Mouse (Mus musculus): ENCODE data around the gene Dhx38.
A peak's percentile ranks its signal among the peaks of the same experiment; 100 is the strongest.

Gene Dhx38

DNA sequence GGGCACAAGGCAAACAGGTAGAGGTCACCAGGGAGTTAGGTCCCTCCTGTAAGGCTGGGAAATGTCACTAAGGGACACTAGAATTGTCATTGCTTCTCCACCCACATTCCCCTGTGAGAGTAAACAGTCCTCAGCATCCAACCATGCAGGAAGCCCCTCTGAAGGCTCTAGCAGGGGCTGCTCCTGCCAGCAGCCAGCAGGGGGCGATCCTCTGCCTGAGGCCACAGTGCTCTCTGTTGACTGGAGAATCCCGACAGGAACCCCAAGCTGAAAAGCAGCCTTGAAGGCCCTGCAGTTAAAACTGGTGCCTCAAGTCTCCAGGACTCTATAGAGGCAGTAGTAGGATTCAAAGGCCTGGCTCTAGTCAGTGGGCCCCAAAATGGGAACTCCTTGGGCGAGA, 14.0 kb downstream of the Dhx38 start:
- peak; percentile 17 to 47 for DNase-seq (ENCODE audit: low spot score in 2 of 2)

DNA sequence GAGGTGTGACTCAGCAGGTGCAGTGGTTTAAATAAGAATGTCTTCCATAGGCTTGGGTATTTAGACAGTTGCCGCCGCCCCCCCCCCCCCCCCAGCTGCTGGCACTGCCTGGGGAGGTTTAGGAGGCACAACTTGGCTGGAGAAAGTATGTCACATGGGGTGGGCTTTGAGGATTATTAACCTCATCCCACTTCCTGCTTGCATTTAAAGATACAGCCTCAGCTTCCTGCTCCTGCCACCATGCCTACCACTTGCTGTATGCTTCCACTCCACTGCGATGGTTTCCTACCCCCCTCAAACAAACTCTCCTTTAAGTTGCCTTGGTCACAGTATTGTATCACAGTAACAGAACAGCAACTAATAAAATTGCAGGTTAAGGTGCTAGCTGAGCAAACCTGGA, 21.6 kb downstream of the Dhx38 start:
- DNase-seq (ENCODE audit: low spot score in 2 of 2): no peak

DNA sequence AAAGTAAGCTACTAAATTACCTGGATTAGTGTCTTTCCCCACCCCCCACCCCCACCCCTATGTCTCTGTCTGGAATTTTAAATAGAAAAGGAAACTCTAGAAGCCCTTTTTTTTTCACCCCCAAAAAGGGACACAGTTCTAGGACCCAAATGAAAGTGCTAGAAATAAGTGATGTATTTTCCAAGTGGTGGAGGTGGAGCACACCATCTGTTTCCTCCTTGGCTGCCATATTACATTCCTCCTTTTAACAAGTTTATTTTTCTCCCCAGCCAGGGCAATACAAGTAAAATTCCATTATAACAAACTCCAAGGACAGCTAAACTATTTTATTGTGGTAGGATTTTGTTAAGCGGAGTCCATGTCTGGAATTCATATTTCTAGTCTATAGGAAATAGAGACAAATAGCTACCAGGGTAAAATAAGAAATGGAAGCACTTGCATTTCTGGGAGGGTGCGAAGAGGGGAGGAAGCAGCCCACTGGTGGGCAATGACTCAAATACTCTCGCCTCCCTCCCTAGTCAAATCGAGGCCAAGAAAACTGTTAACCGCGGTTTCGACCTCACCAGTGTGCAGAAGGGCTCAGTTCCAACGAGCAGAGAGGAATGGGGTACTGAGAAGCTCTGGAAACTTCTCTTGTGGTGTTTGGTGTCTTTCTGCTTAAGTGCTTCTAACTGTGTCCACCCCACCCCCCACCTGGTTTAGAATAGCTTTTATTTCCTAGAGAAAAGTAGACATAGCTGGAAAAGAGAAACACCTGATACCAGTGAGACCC, 22.7 kb downstream of the Dhx38 start:
- DNase-seq (ENCODE audit: low spot score in 2 of 2): no peak

DNA sequence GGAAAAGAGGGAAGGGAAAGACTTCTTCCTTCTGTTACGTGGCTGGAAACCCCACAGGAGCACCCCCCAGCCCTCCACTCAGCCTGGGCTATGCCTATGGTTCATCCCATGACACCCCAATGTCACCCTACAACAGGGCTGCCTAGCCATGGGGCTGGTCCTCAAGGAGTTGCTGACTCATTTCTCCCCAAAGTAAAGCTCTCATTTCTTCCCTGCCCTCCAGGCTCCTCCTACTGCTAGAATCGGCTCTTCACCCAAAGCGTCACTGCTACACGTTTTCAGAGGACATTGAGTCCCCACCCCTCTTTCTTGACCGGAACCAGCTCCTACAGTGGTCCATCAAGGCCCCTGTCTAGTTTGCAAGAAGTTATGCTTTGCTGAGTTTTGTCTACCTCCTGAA, 23.5 kb downstream of the Dhx38 start:
- no peak for DNase-seq (ENCODE audit: low spot score in 2 of 2)

DNA sequence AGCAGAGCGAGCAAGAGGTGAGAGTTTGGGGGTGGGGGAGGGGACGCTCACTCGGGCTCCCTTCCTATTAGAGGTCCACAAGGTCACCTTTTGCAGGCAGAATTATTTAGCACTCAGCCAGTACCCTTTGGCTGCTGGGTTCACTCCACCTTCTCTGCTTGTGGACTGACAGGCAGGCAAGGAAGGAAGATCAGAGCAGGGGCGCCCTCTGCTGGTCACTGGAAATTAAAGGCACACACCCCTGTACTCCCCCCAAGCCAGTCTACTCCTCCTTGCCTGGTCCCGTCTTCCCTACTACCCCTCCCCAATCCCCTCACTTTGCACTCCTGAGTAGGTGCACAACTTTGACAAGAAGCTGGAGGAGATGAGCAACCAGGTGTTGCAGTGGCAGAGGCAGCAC, 29.0 kb downstream of the Dhx38 start:
- DNase-seq (ENCODE audit: low spot score in 2 of 2): peak; percentile 67 to 84

DNA sequence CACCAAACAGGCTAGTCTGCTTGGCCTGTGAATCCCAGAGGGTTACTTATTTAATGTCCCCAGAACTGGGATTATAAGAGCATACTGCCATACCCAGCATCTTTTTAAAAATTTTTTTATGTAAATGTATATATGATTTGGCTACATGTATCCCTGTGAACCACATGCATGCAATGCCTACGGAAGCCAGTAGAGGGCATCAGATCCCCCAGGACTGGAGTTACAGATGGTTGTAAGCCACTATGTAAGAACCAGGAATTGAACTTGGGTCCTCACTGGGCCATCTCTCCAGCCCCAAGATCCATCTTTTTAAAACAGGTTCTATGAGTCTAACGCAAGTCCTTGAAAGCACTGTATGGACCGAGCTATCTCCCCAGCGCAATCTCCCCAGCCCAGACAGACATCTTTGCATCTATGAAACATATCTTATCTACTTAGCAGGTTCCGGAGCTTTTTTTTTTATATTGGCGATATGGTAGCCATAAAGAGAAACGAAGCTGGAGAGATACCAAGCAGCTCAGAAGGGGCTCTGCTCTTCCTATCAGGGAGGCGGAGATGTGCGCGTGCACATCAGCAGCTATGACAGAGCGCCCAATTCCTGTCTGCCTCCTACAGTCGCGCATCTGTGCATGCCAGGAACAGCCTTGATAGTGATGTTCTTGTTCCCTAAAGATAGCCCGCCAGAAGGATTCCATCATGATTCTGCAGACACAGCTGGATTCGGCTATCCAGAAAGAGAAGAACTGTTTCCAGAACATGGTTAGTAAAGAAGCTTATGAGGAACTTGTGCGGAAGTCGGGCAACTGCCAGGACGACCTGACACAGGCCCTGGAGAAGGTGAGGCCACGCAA, 30.3 kb downstream of the Dhx38 start:
- DNase-seq (ENCODE audit: low spot score in 2 of 2): peak; percentile 45 to 68

DNA sequence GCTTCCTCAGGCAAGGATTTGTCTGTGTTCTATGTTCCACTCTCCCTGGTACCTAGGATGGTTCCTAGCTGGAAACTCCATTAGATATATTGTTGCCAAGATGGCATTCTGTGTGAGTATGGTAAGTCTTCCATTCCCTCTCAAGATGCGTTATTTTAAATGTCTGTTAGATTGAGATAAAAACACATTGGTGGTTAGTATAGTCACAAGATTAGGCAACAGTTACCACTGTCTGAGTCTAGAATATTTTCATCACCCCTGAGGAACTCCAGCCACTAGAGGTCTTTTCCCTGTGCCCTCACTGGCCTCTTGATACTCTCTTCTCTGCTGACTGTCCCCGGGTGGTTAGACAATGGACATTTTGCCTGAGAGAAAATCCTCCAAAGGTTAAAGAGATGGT, 41.7 kb downstream of the Dhx38 start:
- DNase-seq (ENCODE audit: low spot score in 2 of 2): no peak

DNA sequence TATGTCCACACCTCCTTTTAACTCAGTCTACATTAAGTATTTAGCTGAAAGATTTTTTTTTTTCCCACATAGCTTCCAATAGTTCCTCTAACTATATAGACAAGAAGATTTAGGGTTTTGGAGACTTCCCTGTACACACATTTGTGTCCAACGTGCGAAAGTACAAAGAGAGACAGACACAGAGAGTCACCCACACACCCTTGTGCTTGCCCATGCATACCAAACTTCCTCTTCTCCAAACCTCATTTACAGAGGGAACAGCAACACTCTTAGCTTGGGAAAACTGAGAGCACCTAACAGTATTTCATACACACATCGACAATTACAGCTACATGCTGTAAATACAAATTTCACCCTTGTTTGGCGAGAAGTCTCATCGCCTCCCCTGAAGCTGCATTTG, 60.1 kb downstream of the Dhx38 start:
- no peak for DNase-seq (ENCODE audit: low spot score in 2 of 2)

DNA sequence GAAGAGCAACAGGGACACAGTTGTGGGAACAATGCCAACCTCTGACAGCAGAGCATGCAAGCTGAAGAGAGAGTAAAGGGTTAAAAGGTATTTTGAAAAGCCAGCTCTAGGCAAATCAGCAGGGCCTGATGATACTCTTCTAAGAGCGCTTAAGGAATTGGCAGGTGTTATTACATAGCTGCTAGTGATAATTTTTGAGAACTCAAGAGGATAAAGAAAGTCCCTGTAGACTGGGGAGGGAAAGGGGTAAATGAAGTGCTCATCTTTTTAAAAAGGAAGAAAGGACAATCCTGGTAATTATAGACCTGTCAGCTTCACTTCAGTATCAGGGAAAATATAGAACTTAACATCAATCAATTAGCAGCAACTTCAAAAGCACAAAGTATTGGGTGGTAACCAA, 62.1 kb downstream of the Dhx38 start:
- DNase-seq (ENCODE audit: low spot score in 2 of 2): no peak

DNA sequence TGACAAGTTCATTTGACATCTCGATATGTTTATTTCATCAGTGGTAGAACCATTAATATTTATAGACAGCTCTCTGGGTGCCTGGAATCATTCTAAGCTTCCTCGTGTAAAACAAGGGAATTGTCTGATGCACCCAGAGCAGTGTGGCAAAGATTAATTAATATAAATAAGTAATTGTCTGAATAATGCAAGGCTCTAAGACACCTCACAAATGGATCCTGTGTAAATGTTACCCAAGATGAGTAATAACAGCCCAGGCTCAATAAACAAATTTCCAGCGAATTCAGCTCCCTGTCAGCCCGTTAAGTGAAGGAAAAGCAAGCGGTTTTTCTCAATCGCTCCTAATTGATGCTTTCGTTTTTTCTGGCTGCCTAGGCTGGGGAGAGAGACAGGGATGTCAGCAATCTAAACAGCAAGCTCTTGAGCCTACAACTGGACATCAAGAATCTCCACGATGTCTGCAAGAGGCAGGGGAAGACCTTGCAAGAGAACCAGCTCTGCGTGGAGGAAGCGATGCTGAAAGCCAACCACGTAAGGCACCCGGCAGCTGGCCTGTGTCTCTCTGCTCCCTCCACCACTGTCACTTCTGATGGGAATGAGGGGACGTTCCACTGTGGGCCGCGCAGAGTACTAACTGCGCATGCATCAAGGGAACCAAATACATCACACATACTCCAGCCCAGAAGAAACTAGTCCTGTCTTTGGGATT, 66.5 kb downstream of the Dhx38 start:
- DNase-seq (ENCODE audit: low spot score in 2 of 2): no peak

Data from spleen, postnatal 10 days (tissue).